8 mouse cellular contexts compared by ENCODE assay signal in the genomic region with DNA sequence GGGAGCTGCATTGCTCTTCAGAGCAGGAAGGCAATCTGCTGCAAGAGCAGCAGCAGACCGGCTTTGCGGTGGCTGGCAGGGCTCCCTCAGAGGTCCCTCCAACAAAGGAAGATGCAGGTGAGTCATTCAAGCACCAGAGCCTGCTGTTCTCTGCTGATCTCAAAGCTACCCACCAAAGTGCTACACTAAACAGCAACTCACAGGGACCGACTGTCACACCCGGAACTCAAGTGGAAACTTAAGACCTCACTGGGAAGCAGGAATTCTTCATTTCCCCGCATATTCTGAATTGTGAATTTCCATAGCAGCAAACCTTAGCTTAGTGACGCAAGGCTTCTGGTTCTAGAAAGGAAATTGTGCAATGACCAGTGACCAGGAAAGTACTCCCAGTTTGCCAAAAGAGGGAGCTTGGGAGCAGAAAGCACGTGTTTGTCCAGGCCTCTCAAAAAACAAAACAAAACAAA. TPM values are rescaled to one million over a fixed set of nuclear protein-coding genes. Genes with fewer than 3 reads are reported as not detected.
DNase-seq lines count a peak whose midpoint lies in the region; ATAC-seq lines count a peak whose summit lies in the region.

No protein-coding gene starts in this region.

- no peaks in the 10 kb centered on the region for H3K9me3 ChIP-seq in hindbrain, embryonic 11.5 days (ENCODE audit: control insufficient read depth, low read length)
- no peaks in the 10 kb centered on the region for H3K9me3 ChIP-seq in hindbrain, embryonic 12.5 days (replicated peaks)
- no peaks in the 10 kb centered on the region for H3K9me3 ChIP-seq in forebrain, embryonic 11.5 days (ENCODE audit: control insufficient read depth, low read length)

- H3K4me2 ChIP-seq in hindbrain, embryonic 11.5 days (replicated peaks; ENCODE audit: low read depth, low read length), result no peak overlapping the region
- no peak overlapping the region for H3K4me2 ChIP-seq in hindbrain, embryonic 12.5 days (replicated peaks)
- H3K4me2 ChIP-seq in forebrain, embryonic 11.5 days (ENCODE audit: low read depth, low read length, severe bottlenecking), result no peak overlapping the region

- no peak for ATAC-seq in hindbrain, embryonic 11.5 days (ENCODE audit: low FRiP score)
- no peak for ATAC-seq in hindbrain, embryonic 12.5 days (ENCODE audit: low FRiP score)
- ATAC-seq in monocyte, adult 5-6 weeks (replicated peaks; ENCODE audit: insufficient number of reproducible peaks, low FRiP score, low TSS enrichment, poor library complexity, severe bottlenecking), result peak; percentile 77
- no peak for ATAC-seq in forebrain, embryonic 11.5 days (replicated peaks; ENCODE audit: low FRiP score)

- no peaks in the 10 kb centered on the region for H3K36me3 ChIP-seq in hindbrain, embryonic 11.5 days (ENCODE audit: control insufficient read depth, insufficient read depth, low read length)
- 0 out of 2 replicates have a peak, but pooled peaks cover 10% of the 10 kb centered on the region for H3K36me3 ChIP-seq in hindbrain, embryonic 12.5 days
- no peaks in the 10 kb centered on the region for H3K36me3 ChIP-seq in forebrain, embryonic 11.5 days (ENCODE audit: control insufficient read depth, insufficient read depth, low read length)

- no peak overlapping the region for H3K27ac ChIP-seq in hindbrain, embryonic 11.5 days (ENCODE audit: low read depth, low read length)
- H3K27ac ChIP-seq in hindbrain, embryonic 12.5 days, result no peak overlapping the region
- no peak overlapping the region for H3K27ac ChIP-seq in forebrain, embryonic 11.5 days (ENCODE audit: low read depth, low read length)

- WGBS in hindbrain, embryonic 11.5 days, result 70% methylated on average over 7 of the region's 7 CpGs
- 69% methylated on average over 7 of the region's 7 CpGs for WGBS in hindbrain, embryonic 12.5 days
- 67% methylated on average over 7 of the region's 7 CpGs for WGBS in forebrain, embryonic 11.5 days

- H3K27me3 ChIP-seq in hindbrain, embryonic 11.5 days (ENCODE audit: control insufficient read depth, insufficient read depth, low read length), result no peaks in the 10 kb centered on the region
- H3K27me3 ChIP-seq in hindbrain, embryonic 12.5 days, result no peaks in the 10 kb centered on the region
- no peaks in the 10 kb centered on the region for H3K27me3 ChIP-seq in forebrain, embryonic 11.5 days (ENCODE audit: control insufficient read depth, insufficient read depth, low read length)

- H3K4me1 ChIP-seq in hindbrain, embryonic 11.5 days (replicated peaks; ENCODE audit: control insufficient read depth, insufficient read depth, low read length), result no peaks in the 10 kb centered on the region
- H3K4me1 ChIP-seq in hindbrain, embryonic 12.5 days, result no peaks in the 10 kb centered on the region
- no peaks in the 10 kb centered on the region for H3K4me1 ChIP-seq in forebrain, embryonic 11.5 days (replicated peaks; ENCODE audit: control insufficient read depth, insufficient read depth, low read length)

- no peak overlapping the region for H3K4me3 ChIP-seq in hindbrain, embryonic 11.5 days (ENCODE audit: low read depth, low read length)
- no peak overlapping the region for H3K4me3 ChIP-seq in hindbrain, embryonic 12.5 days
- no peak overlapping the region for H3K4me3 ChIP-seq in forebrain, embryonic 11.5 days (ENCODE audit: low read depth, low read length)

- DNase-seq in hindbrain, embryonic 11.5 days (ENCODE audit: low spot score), result peak; percentile 15
- peak; percentile 5 to 32 for DNase-seq in CD8-positive naive resting alpha-beta T cell, adult 2 months (ENCODE audit: low read depth in 2 of 2, low spot score in 2 of 2)
- peak; percentile 44 for DNase-seq in c-Kit-positive CD71-negative TER-119-negative erythroid progenitor cells, embryonic 14.5 days (ENCODE audit: low read depth)
- DNase-seq in heart, adult 8-10 months (ENCODE audit: low spot score), result peak; percentile 80
- peak; percentile 66 to 77 for DNase-seq in kidney, postnatal 36 days
- DNase-seq in forebrain, embryonic 11.5 days (ENCODE audit: low spot score), result no peak

- no peak overlapping the region for H3K9ac ChIP-seq in hindbrain, embryonic 11.5 days (ENCODE audit: low read depth, low read length)
- H3K9ac ChIP-seq in hindbrain, embryonic 12.5 days, result no peak overlapping the region
- no peak overlapping the region for H3K9ac ChIP-seq in forebrain, embryonic 11.5 days (ENCODE audit: low read length)

RNA-seq across cellular contexts. Expression of a gene that starts 45.3 kb away (rescaled TPM):
- 46.5 and 50.2 TPM in 2 replicates for polyA plus RNA-seq in hindbrain, embryonic 11.5 days (2014; fragmentation: Nextera tagmentation; extraction: Ambion mirVana)
- polyA plus RNA-seq in hindbrain, embryonic 12.5 days (2016; fragmentation: Nextera tagmentation; extraction: Ambion mirVana), result 69.6 and 70.9 TPM in 2 replicates
- total RNA-seq in heart, adult 8-10 months (2022), result over 10,000 TPM; 11,934 to 13,904 (median 12,774) TPM
- total RNA-seq in monocyte, adult 5-6 weeks (2017), result 84.0 to 111 TPM (median 86.3 TPM) in 3 replicates
- polyA plus RNA-seq in forebrain, embryonic 11.5 days (2014; fragmentation: Nextera tagmentation; extraction: Ambion mirVana), result 58.7 and 60.6 TPM in 2 replicates
